Mouse (Mus musculus): ENCODE measurements around the gene Mvd.
A peak's percentile ranks its signal among the peaks of the same experiment; 100 is the strongest.

DNA sequence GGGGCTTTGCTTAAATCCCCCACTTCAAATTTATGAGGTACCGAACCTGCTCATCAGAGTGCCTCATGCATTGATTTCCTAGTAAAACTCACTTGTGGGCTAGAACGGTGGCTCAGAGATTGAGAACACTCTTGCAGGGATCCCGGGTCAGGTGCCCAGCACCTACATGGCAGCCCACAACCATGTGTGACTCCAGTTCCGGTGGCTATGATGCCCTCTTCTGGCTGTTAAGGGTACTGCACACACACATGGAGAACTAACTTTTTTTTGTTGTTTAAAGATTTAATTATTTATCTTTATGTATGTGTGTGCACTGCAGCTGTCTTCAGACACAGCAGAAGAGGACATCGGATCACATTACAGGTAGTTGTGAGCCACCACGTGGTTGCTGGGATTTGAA lies 7.8 kb downstream of the Mvd start:
- TF ChIP-seq CTCF (IDR thresholded peaks at IDR 0.05; ENCODE audit: low read depth) = peak; percentile 18; the same call in 1 of the 2 replicates
- TF ChIP-seq EP300 (IDR thresholded peaks at IDR 0.05; ENCODE audit: low read depth) = no peak

Data from heart, postnatal 0 days (tissue).